Mouse (Mus musculus): Measurements from ENCODE around the gene Morn4.
A peak's percentile ranks its signal among the peaks of the same experiment; 100 is the strongest.
"Not testable (repeated sequence)": the region's sequence is repeated elsewhere in the genome, so short reads cannot be mapped to it uniquely, and the experiment has no call there.

Morn4 gene

GRCm38 (mm10) chr19:42081613-42082012 lies 4.5 kb downstream of the Morn4 start:
- DNase-seq: not testable (repeated sequence)

- no peak for DNase-seq
Measured at GRCm38 (mm10) chr19:42080469-42080868, 5.7 kb downstream of the Morn4 start.

- DNase-seq: no peak
Measured at GRCm38 (mm10) chr19:42079950-42080349, 6.2 kb downstream of the Morn4 start.

DNA sequence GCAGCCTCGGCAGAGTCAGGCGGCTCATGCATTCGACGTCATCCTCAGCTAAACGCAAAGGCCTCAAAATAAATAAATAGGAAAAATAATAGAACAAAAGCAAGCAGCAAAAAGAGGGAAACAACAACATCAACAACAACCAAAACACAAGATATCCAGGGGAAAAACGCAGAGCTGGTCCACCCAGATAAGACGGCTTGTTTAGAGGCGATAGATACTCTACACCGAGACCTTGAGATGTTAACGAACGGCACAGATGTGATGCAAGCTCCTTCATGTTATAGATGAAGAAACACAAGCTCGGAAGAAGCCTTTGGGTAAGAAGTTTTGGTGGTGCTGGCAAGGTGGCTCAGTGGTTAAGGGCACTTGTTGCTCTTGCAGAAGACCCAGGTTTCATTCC lies 7.2 kb downstream of the Morn4 start:
- no peak for DNase-seq

- no peak for DNase-seq
Measured at GRCm38 (mm10) chr19:42078566-42078965, 7.6 kb downstream of the Morn4 start.

GRCm38 (mm10) chr19:42075992-42076391 lies 10.2 kb downstream of the Morn4 start:
- DNase-seq: no peak

DNA sequence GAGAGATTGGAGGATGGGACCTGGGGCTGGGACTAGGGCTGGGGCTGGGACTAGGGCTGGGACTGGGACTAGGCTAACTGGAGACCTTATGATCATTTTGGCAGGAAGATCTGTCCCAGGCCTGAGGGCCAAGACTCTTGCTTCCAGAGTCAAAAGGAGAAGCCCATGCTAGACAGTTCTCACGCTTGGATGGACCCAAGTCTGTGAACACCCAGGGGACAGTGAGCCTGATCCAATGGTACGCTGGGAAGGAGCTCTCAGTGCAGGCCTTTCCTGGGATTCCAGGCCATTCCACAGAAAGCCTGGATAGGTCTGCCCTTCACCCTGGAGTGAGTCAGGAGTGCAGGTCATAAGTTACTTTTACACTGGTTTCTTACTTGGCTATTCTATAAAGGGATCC lies 11.1 kb downstream of the Morn4 start:
- DNase-seq: no peak

GRCm38 (mm10) chr19:42072802-42073201 lies 13.4 kb downstream of the Morn4 start:
- peak; percentile 36 to 43 for DNase-seq

DNA sequence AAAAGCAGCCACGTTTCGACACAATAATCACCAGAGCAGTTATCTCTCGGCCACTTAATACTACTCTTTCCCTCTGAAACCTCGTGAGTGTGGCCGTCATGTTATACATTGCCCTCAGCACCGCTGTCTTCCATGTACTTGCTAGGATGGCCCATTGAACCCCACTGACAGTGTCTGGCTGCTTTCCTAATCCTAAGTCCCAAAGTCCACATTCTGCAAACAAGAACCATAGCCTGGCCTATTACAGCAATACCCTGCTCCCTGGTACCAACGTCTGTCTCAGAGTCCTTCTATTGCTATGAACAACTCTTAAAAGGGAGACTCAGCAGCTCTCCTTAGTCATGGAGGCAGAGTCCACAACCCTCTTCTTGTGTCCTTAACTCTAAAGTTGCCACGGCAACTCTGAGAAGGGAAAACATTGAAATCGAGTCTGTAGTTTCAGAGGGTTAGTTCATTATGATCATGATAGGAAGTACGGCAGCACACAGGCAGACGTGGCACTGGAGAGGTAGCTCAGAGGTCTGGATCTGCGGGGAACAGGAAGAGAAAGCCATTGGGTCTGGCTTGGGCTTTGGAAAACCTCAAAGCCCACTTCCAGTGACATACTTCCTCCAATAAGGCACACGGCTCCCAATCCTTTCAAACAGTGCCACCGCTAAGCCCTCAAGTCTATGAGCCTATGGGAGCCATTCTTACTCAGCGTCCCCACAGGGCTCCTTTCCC lies 14.1 kb downstream of the Morn4 start:
- DNase-seq: no peak

- no peak for DNase-seq
Measured at GRCm38 (mm10) chr19:42071221-42071620, 14.9 kb downstream of the Morn4 start.

GRCm38 (mm10) chr19:42069241-42069525 lies 17.0 kb downstream of the Morn4 start:
- DNase-seq: peak; percentile 54 to 59

DNA sequence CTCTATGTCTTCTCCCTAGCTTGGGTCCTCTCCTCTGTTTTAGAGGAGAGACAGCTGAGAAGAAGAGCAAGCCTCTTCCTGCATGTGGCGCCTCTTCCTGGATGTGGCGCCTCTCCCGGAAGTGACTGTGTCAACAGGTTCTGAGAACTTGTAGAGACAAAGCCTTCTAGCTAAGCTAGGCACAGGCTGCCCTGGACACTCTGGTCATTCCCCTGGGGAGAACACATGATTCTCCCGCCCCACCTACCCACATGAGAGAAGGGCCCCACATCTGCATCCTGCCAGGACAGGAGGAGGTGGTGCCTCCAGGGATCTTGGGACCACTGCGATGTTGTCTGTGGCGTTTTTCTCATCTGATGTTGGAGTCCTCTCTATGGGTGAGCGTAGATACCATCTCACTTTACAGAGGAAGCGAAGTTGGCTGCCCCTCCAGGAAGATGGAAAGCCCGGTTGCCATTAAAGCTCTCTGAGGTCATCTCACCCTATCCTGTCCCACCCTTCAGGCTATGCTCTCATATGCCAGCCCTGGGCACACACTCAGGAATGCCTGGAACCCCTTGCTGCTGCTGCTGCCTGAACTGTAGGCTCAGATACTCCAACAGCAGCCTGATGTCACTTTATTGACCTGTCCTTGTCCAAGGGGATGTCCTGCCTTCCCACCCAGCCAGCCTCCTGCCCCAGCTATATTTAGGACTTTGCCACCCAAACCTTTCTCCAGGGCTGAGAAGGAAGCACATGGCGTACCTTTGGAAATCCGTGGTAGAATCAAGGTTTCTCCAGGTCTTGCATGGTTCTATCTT lies 17.5 kb downstream of the Morn4 start:
- no peak for DNase-seq

DNA sequence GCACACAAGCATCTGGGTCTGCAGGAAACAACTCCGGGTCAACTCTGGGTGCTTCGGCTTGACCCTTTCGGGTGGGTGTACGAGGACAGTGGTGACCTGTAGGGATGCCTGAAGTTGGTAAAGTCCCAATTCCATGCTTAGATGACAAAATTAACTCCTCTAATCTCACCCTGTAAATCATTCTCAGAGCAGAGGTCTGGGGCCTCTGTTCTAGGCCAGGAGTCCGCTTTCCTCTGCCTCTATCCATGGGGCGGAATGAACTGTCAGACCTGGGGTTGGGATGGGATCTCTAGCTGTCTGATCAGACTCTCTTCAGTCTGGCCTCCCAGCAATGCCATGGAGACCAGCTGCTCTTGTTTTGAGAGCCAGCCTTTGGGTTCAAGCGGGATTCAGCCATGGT lies 24.7 kb downstream of the Morn4 start:
- no peak for DNase-seq

GRCm38 (mm10) chr19:42058426-42058825 lies 27.7 kb downstream of the Morn4 start:
- DNase-seq: no peak

GRCm38 (mm10) chr19:42056719-42057409 lies 29.3 kb downstream of the Morn4 start:
- no peak for DNase-seq

DNA sequence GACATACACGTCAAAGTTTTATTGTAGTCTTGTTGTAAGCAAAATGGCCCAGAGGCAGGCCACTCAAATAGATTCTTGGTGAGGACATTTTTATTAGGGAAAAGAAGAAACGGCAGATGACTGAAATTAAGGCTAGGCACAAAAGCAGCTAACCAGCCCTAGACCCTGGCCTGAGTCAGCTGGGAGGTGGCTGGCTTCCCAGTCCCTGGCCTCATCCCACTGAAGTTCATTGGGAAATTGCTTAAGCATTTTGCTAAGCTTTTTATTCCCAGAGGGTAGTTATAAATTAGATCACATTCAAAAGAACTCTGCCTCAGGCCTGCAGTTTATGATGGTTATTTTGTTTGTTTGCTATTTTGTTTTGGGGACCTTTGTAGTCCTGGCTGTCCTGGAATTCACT lies 30.3 kb downstream of the Morn4 start:
- DNase-seq: no peak

DNA sequence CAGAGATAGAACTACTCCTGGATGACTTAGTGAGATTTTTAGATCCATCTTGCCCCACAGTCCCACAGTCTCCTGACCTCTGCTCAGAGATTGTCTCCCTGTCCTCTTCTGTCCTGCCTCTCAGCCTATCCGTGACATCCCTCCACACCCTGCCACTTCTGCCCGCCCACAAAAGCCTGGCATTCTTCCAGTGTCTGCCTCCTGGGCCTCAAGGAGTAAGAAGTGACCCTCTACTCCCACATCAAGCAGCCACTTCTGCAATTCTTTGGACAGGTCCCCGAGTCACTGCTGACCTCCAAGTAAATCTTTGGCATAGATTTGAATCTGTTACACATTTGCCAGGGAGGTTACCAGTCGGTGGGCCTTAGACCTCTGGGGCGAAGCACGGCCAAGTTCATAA lies 31.9 kb downstream of the Morn4 start:
- DNase-seq: no peak

GRCm38 (mm10) chr19:42051948-42052347 lies 34.2 kb downstream of the Morn4 start, which contains the start of gene 4933411K16Rik:
TSS of gene 4933411K16Rik (plus strand) at chr19:42052248.
- DNase-seq: no peak

- no peak for DNase-seq
Measured at GRCm38 (mm10) chr19:42051351-42051750, 34.8 kb downstream of the Morn4 start.

GRCm38 (mm10) chr19:42050251-42050650 lies 35.9 kb downstream of the Morn4 start:
- no peak for DNase-seq

GRCm38 (mm10) chr19:42045269-42046102 lies 40.7 kb downstream of the Morn4 start, which contains the start of gene Hoga1:
TSS of gene Hoga1 (plus strand) at chr19:42045610.
- peak; percentile 70 to 83 for DNase-seq

- no peak for DNase-seq
Measured at GRCm38 (mm10) chr19:42043988-42044387, 42.2 kb downstream of the Morn4 start.

- no peak for DNase-seq
Measured at GRCm38 (mm10) chr19:42038310-42038709, 47.8 kb downstream of the Morn4 start.

Data from cerebellum, postnatal 14 days (tissue).